Mouse (Mus musculus): Measurements from ENCODE around the gene Atg4d. TPM values are rescaled to one million over a fixed set of nuclear protein-coding genes. Genes with fewer than 3 reads are reported as not detected.
A peak's percentile ranks its signal among the peaks of the same experiment; 100 is the strongest.
"Not testable (repeated sequence)": the region's sequence is repeated elsewhere in the genome, so short reads cannot be mapped to it uniquely, and the experiment has no call there.

Atg4d gene
- total RNA-seq, 2 experiments from 2014 or later, result 82.0 to 101 TPM

DNA sequence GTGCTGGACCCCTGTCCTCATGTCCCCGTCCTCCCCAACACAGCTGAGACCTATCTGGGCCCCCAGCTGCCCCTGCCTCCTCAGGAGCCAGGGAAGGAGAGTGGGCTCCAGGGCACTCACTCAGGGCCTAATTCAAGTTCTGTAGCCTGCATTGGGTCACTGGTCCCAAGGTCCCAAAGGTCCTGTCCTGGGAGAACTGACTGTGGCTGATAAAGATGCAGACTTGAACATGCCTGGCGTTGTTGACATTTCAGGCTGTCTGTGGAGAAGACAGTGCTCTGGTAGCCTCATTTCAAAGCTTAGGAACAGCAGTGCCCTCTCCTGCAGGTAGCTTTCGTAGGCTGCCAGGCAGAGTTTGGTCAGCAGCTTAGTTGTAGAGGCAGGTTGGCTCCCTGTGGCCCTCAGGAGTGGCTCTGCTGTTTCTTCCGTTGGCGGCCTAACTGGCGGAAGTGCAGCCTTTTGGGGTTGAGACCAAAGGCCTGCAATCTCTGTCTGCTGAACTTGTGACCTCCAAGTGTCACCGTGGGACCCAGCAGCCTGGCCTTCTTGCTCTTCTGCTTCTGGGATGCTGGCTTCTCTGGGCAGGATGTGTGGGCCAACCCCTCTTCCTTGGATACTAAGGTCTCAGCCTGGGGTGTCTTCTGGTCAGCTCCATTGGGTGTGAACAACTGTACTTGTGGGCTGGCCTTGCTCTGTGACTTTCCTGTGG, 8.6 kb downstream of the Atg4d start:
- peak in 1 of 2 experiments; percentile 29 for DNase-seq

DNA sequence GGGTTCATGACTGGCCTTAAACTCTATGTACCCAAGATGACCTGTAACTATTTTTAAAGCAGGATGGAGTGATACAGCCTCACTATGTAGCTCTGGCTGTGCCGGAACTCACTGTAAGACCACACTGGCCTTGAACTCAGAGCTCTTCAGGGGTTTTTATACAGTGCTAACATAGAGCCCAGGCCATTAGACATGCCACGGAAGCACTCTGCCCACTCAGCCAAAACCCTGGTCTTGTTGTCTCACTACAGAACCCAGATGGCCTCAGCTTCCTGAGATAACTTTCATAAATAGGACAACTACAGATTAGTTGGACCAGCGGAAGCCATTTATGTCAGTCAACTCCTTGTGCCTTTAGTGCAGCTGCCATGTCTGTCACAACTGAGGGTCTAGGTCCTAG, 9.2 kb downstream of the Atg4d start:
- DNase-seq, result no peak

DNA sequence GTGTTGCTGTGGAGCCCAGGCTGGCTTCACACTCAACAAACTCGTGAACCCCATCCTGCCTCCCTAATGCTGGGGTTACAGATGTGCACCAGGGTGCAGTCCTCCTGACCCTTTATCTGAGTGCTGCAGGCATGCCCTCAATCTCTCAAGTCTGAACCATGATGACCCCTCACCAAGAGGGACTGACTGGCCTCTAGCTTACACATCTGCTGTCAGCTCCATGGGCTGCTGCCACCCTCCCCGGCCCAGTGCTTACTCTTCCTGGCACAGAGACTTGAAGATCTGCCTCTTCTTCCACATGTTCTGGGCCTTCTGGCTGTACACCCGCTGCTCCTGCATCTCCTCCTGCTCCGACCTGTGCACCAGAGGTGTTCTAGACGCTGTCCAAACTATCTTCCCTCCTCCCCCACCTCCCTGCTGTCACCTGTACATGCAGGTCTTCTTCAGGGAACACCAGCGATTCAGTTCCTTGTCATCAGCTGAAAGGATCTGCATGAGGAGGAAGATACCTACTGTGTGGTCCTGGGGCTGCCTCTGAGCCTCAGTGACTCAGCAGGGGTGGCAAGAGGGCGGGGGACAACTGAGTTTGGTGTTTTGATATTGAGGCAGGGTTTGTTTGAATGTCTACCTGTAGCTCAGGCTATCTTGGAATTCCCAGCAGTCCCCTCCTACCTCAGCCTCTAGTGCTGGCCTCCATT, 10.1 kb downstream of the Atg4d start:
- no peak for DNase-seq

DNA sequence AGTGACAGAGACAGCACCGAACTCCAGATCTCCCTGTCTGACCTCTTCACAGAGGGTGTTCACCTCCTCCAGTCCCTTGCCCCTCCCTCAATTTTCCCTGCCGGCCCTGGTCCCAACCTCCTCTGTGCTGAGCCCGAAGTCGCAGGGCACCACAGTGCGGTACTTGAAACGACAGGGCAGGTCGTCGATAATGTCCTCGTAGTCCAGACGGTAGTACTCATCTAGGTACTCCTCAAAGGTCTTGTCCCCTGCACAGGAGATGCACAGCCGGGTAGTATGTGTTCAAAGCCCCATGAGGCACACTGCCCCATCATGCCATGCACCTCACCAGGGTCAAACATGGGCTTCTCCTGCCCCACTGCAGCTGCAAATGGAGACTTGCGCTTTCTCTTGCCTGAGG, 10.6 kb downstream of the Atg4d start:
- DNase-seq, result no peak

DNA sequence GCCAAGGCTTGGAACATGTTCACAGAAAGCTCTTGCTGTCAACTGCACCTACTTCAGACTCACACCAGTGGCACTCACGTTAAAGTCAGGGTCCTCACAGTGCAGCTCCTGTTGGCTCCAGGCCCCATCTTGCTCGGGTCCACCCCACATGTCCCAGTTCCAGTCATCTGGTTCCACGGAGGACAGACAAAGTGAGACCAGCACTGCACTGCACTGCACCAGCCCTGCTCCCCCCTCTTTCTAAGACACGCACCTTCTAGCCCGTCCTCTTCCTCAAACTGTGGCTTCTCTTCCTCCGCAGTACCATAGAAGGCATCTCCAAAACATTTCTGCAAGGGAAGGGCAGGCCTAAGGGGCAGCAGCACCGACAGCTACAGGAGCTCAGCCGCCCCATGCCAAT, 11.2 kb downstream of the Atg4d start:
- DNase-seq, result no peak

DNA sequence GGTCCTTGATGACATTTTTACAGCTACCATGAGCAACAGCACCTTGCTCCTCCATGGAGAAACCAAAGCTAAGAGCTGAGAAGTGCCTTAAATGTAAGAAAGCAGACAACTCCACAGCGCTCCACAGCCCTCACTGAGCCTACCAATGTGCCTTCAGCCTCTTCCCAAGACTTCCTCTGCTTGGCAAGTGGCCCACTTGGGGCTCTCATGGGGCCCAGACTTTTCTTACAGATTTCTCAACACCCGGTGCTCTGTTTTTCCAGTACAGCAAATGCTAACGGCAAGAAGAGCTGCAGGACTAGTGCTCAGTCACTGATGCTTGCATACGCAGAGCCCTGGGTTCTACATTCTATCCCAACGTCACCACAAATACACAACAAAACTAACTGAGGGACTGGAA, 12.7 kb downstream of the Atg4d start:
- DNase-seq, result peak in 1 of 2 experiments; percentile 48

DNA sequence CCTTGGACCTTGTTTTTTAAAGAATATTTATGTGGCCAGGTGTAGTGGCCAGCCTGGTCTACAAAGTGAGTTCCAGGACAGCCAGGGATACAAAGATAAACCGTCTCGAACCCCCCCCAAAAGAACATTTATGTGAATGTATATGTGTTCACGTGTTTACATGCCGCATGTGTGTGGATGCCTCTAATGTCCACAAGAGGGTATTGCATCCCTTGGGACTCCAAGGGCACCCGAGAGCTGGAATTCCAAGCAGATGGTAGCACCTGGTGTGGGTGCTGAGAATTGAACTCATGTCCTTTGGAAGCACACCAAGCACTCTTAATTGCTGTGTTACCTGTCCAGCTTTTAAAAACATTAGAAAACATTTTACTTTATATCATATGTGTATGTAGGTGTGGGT, 18.5 kb downstream of the Atg4d start:
- no peak for DNase-seq

DNA sequence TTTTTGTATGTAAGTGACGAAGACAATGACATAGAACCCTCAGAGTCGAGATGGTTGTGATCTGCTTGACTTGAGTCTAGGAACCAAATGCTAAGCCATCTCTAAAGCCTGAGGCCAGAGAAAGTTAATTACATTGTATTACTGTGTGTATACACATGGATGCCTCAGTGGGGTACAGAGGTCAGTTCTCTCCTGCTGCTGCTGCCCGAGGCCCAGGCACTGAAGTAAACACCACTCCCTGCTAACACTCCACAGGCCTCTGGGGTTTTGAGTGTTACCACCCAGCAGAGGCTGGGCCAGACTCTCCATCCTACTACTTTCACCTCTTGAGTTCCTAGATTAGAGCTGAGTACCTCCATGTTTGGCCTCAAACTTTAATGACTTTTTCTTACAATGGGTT, 18.9 kb downstream of the Atg4d start:
- DNase-seq, result no peak

DNA sequence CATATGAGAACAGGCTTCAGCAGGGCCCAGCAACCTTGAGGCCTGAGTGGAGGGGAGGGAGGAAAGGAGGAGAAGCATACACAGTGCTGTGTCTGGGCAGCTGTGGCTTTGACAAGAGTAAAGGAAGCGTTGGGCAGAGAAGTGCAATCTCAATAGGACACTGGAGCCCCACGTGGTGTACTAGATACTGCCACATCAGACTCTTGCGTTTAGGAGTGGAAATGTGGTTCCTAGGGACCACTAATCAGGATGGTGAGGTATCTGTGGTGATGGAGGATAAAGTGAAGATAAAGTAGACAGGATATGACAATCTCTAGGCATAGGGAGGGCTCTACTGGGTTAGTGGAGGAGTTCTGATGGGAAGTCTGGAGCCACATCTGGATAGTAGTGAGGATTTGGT, 21.7 kb downstream of the Atg4d start:
- DNase-seq, result no peak

DNA sequence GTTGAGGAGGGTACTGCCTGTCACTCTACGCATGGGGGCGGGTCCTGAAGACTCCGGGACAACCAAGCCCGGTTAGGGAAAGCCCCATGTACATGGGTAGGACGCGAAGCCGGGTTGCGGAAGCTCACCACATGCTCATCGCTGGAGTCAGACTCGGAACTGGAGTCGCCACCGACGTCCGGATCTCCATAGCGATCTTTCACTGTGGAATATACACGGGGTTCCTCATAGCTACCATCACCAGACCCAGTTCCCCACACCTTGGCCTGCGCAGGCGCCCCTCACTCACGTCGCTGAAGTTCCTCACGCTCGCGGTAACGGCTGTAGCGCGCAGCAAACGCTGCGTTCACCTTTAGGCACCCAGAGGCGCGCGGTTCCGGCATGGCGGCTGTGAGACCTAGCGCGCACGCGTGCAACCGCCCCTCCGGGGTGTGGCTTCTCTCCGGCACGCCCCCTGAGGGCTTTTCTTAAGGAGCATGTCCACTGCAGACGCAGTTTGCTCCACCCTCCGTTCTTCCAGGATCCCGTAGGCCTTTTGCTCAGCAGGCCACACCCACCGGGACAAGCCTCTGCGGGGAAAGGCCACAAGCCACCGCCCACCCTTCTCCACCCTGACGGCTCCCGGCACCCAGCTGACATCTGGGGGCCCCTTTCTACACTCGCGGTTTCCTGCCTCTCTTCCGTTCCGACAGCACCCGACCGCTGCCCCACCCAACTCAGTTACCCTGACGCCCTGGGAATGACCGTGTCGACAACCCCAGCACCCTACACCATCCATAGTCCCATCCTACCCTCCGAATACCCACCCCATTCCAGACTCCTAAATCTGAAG, 22.7 kb downstream of the Atg4d start, which contains the start of gene Kri1:
Gene Kri1 (minus strand): TSS at position 399 of the 832 bp plus-strand sequence.
- DNase-seq, result peak; percentile 99 to 100

DNA sequence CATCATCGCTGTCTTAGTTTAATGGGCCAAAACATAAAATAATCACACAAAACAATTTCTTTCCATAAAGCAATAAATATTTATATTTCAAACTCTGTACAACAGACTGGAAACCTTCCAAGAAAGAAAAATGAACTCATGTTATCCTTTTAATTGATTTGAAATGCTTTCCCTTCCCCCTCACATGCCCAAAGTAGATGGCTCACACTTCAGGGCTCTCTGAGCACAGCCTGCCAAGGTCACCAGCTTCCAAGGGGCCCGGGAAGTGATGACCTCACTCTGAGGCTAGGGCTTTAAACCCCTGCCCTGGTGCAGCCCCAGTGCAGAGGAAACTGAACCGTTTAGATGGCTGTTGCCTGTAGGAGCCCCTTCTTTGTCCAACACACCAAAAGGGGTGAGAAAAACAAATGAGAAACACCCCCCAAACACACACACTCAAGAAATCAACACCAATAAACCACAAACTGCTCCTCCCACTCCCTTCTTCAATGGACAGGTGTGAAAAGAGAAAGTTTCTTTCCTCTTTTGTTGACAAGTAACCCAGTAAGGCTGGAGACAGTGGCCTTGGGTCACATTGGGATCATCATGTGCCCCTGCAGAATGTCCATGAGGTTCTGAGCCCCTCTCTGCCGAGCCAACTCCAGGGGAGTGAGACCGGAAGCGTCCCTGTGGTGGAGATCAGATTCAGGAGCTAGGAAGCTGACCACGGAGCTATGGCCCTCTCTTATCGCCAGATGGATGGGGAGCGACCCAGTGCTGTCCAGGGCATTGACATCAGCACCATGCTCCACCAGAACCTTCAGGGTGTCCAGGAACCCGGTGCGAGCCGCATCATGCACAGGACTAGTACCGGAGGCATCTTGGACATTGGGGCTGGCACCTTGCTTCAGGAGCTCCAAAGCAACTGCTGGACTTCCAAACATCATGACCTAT, 23.6 kb downstream of the Atg4d start:
- peak in 1 of 2 experiments; percentile 35 for DNase-seq

DNA sequence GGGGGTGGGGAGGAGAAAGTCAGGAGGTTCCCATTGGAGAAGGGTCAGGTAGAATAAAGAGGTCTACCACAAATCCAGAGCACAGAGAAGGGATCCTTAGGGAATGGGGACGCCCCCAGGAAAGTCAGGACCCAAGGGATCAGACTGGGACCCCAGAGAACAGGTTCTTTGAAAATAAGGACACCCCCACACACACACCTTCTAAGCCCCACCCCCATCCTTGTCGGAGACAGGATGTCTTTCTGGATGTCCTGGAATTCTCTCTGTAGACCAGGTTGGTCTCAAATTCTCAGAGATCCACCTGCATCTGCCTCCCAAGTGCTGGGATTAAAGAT, 24.2 kb downstream of the Atg4d start:
- no peak for DNase-seq

DNA sequence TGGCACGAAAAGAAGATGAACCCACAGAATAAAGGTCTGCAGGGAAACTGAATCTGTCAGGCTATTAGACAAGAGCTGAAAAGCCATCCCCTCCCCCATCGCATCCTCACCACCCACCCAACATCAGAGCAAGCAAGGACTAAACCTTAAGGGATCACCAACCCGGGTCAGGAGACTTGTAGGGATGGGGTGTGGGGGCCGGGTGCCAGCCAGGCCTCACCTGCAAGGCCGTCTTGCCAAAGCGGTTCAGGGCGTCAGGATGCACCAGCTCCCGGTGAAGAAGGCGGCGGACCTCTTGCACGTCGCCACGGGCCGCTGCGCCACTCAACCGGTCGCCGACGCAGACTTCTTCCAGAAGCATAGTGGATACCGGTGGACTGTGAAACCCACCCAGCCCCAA, 25.5 kb downstream of the Atg4d start:
- DNase-seq, result no peak

DNA sequence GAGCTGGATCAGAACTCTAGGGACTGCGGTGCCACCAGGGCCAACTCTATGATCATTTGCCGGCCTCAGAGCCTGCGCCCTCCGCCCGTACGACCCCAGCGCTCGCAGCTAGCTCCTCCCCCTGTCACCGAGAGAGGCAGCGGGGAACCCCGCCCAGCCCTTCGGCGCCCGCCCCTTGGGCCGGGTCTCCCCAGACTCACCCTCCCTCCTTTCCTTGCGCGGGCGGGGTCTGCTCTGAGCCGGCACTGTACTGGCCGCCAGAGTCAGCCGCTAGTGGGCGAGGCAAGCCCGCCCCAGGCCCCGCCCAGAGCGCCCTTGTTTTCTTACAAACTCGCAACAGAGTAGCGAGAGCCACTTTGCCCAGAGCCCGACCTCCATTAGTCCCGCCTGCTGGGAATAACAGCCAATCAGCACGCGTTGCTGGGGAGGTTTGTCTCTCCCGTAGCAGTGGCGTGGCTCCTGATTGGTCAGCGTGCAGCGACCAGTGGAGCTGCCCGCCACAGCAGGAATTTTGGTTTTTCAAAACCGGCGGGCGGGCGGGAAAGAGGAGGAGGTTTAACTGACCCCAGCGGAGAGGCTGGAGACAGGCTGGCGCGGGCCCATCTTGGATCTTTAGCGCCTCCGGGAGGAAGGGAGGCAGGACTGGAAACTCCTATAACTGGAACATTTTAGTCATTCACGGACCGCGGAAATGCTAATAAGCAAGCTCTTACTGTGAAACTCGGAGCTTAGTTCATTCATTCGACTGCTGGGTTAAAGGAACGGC, 26.1 kb downstream of the Atg4d start, which contains the start of gene Cdkn2d:
Gene Cdkn2d (minus strand): TSS at position 386 of the 766 bp plus-strand sequence.
- peak; percentile 100 for DNase-seq

DNA sequence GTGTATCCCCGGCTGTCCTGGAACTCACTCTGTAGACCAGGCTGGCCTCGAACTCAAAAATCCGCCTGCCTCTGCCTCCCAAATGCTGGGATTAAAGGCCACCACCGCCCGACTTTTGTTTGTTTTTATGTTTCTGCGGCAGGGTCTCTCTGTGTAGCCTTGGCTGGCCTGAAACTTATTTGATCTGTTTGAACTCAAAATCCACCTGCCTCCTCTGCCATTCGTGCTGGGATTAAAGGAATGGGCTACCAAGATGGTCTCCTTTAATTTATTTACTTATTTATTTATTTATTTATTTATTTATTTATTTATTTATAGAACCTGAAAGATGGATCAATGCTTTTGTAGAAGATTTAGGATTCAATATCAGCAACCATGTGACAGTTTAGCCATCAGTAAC, 26.8 kb downstream of the Atg4d start:
- not testable (repeated sequence) for DNase-seq

DNA sequence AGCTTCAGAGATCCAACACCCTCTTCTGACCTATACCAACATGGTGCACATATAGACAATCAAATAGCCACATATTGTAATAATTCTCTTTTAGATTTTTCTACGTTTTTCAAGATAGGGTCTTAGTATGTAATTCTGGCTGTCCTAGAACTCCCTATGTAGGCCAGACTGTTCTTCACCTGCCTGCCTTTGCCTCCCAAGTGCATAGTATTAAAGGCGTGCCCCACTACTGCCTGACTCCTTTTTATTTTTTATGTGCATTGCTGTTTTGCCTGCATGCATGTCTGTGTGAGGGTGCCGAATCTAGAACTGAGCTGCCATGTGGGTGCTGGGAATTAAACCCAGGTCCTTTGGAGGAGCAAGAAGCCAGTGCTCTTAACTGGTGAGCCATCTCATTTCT, 27.2 kb downstream of the Atg4d start:
- DNase-seq, result no peak

DNA sequence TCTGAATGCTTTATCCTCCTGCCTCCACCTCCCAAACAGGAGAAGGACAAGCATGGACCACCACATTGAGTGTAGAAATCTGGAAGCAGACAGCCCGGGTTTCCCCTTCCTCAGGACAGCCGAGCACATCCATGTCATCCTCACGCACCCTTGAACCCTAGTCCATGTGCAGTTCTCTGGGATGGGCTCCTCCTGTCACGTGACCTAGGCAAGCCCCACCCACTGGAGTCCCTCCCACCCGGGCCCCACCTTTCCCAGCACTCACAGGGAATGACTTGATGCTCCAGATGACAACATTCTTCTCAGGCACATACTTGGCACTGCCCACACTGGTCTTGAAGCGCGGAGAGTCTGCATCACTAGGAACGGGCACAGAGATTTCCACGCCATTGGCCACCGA, 33.9 kb downstream of the Atg4d start:
- DNase-seq, result no peak

DNA sequence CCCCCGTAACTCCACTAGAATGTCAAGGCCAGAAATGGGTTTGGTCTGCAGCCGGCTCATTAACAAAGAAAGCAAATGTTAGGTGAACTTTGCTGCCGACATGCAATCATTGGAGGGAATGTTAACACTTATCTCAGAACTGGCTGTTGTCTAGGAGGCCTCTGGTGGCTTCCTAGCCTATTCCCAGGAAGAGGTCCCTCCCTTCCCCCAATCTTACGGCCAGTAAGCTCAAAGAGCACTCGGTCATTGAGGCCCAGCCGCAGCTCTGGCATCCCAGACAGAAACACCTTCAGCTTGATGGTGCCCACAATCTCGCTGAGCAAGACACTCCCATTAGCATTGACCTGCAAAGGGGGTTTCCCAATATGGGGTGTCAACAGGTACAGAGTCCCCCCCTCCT, 40.0 kb downstream of the Atg4d start:
- no peak for DNase-seq

DNA sequence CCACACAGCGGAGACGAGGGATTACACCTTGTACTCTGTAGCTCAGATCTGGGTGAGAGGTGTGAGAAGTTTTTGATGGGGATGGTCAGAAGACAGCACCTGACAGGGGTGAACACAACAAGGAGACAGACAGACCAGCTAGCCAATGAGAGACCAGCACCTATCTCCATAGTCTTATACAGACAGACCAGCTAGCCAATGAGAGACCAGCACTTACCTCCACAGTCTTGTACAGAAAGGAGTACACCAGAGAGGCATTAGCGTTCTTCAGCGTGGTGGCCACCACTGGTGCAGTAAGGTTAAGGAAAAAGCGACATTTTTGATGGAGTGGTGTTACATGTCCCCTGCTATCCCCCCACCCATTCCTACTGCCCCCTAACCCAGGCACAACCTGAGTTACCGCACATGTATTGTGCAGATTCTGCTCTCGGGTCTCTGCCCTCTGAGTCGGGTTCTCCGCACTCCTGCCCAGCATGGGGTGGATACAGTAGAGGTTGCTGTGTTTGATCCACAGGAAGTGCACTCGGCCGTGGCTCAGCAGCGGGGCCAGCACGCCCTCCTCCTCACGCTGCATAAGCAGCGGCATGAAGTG, 44.2 kb downstream of the Atg4d start:
- DNase-seq, result no peak

DNA sequence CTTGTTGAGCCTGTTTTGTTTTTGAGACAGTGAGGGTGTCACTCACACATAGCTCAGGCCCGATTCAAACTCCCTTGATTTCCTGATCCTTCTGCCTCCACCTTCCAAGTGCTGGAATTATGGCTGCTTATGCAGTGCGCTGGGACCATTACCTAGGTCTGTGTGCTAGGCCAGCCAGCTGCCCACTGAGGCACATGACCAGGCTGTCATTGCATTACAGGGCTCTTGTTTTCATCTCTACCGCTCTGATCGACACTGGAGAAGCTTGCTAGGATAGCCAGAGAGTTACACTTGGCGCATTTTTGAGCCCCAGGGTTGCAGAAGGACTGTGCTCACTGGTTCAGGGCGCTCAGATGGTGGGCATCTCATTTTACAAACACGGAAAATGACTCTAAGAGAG, 46.6 kb downstream of the Atg4d start:
- no peak for DNase-seq

DNA sequence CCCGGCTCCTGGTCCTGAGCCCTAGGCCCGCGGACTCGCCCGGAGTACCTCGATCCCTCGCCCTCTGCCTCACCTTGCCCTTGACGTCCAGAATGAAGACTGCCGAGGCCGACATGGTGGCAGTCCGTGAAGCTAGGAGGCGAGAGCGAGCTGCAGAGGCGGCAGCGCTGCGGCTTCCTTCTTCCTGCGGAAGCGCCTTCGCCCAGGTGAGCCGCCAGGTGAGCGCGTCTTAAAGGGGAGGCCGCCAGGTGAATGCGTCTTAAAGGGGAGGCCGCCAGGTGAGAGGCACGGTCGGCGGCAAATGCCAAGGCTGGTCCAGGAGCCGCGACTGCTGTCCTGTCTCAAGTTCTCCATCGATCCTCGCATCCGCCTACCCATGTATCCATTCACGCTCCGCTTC, 47.0 kb downstream of the Atg4d start, which contains the start of gene Ap1m2:
Gene Ap1m2 (minus strand): TSS at position 204 of the 400 bp plus-strand sequence.
- no peak for DNase-seq
